Mouse (Mus musculus) E14TG2a.4 (cell line): ENCODE measurements at regions not wholly inside any gene's neighbourhood (a gene's known extent, or its start where the extent isn't known, plus 50 kb on each side); places are given as distances from the start of the nearest gene placed in this dataset.

Experiments used
- H3K27me3 ChIP-seq: 2 replicates; pipeline ENCODE4 v1.6.1; 2014; ENCODE audit warnings: low read length, control low read depth; ENCODE audit not compliant: insufficient read depth
- H3K36me3 ChIP-seq: 2 replicates; pipeline ENCODE4 v1.6.1; 2014; ENCODE audit warnings: low read length, control low read depth; ENCODE audit not compliant: insufficient read depth
- H3K4me1 ChIP-seq: replicated peaks from 2 replicates; pipeline ENCODE4 v1.6.1; 2014; ENCODE audit warnings: low read depth, low read length, control low read depth
- H3K4me3 ChIP-seq: replicated peaks from 2 replicates; pipeline ENCODE4 v1.5.1; 2014; ENCODE audit warnings: mild to moderate bottlenecking, low read length
- H3K9me3 ChIP-seq: 2 replicates; pipeline ENCODE4 v1.6.1; 2014; ENCODE audit warnings: low read length, control low read depth
- CTCF ChIP-seq: conservative IDR thresholded peaks from 2 replicates; pipeline ENCODE4 v1.5.1; 2014; ENCODE audit warnings: low read length
- NANOG ChIP-seq: IDR thresholded peaks from 2 replicates; pipeline ENCODE4 v1.6.1; 2014; ENCODE audit warnings: borderline replicate concordance, low read length, mixed read lengths
- POU5F1 ChIP-seq: IDR thresholded peaks from 2 replicates; pipeline ENCODE4 v1.6.1; 2014; ENCODE audit warnings: low read length, borderline replicate concordance

GRCm38 (mm10) chr4:47713387-47713786 lies 238.9 kb downstream of the Sec61b start:
- TF ChIP-seq NANOG (no peak), CTCF (no peak), POU5F1 (no peak)
- no peaks in the 10 kb centered on the region for H3K9me3 ChIP-seq
- H3K4me3 ChIP-seq: no peak overlapping the region
- no peaks in the 10 kb centered on the region for H3K27me3 ChIP-seq
- H3K4me1 ChIP-seq: no peaks in the 10 kb centered on the region
- no peaks in the 10 kb centered on the region for H3K36me3 ChIP-seq

DNA sequence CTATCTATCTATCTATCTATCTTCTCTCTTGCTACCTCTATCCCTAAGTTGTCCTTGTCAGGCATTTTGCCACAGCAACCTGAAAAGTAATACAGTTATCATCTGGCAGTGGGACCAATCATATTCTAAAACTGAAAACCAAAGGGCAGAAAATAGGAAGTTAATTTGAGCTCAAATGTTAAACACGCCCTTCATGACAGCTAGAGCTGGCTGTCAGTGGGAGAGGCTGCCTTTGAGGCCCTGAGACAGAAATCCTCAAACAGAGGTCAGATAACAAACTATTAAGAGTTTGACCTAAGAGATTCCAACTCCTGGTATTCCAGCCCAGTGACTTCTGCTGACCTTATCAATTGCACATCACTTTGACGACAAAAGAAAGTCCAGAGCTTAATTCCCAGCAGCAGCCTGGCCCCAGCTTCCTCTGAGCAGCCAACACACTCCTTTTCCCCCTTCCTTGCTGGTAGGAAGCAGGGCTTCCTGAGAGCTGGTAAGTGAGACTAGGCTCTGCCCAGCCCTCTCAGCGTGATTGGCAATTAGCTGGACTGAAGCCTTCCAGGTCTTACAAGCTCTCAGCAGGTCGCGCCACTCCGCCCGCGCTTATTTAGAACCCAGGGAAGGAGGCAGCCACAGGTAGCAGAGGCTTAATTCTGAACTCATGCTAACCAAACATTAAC lies 250.0 kb downstream of the Sec61b start:
- no peaks in the 10 kb centered on the region for H3K36me3 ChIP-seq
- TF ChIP-seq CTCF (no peak), POU5F1 (no peak), NANOG (no peak)
- peaks cover 36% of the 10 kb centered on the region for H3K4me1 ChIP-seq

GRCm38 (mm10) chr4:47725005-47725340 lies 250.5 kb downstream of the Sec61b start:
- no peak for TF ChIP-seq NANOG
- no peak for TF ChIP-seq CTCF
- no peak for TF ChIP-seq POU5F1
- no peaks in the 10 kb centered on the region for H3K36me3 ChIP-seq
- no peak overlapping the region; the same call in 1 of the 2 replicates for H3K4me3 ChIP-seq
- H3K4me1 ChIP-seq: peaks cover 36% of the 10 kb centered on the region
- H3K27me3 ChIP-seq: peaks cover 51% of the 10 kb centered on the region
- H3K9me3 ChIP-seq: peaks cover 7% of the 10 kb centered on the region; the same call in 1 of the 2 replicates

More for the DNA sequence above, 250.0 kb downstream of the Sec61b start:
- no peak overlapping the region; the same call in 1 of the 2 replicates for H3K4me3 ChIP-seq
- peaks cover 7% of the 10 kb centered on the region; the same call in 1 of the 2 replicates for H3K9me3 ChIP-seq
- peaks cover 48% of the 10 kb centered on the region for H3K27me3 ChIP-seq

- Histone ChIP-seq H3K4me3 (no peak overlapping the region), H3K36me3 (no peaks in the 10 kb centered on the region)
- TF ChIP-seq CTCF: no peak
- TF ChIP-seq NANOG: no peak
- TF ChIP-seq POU5F1: no peak
Measured at GRCm38 (mm10) chr4:47746498-47747190, 272.2 kb downstream of the Sec61b start.

GRCm38 (mm10) chr4:47772230-47772920 lies 272.6 kb upstream of the Nr4a3 start:
- H3K4me1 ChIP-seq: no peaks in the 10 kb centered on the region
- no peak overlapping the region for H3K4me3 ChIP-seq
- no peak for TF ChIP-seq POU5F1
- no peaks in the 10 kb centered on the region for H3K9me3 ChIP-seq
- H3K27me3 ChIP-seq: no peaks in the 10 kb centered on the region
- no peaks in the 10 kb centered on the region for H3K36me3 ChIP-seq

More at GRCm38 (mm10) chr4:47746498-47747190, 272.2 kb downstream of the Sec61b start:
- H3K27me3 ChIP-seq: no peaks in the 10 kb centered on the region
- no peaks in the 10 kb centered on the region for H3K4me1 ChIP-seq
- H3K9me3 ChIP-seq: peaks cover 7% of the 10 kb centered on the region

- TF ChIP-seq CTCF (no peak), POU5F1 (no peak), NANOG (no peak)
- Histone ChIP-seq H3K36me3 (no peaks in the 10 kb centered on the region), H3K4me3 (no peak overlapping the region), H3K9me3 (no peaks in the 10 kb centered on the region), H3K27me3 (no peaks in the 10 kb centered on the region), H3K4me1 (no peaks in the 10 kb centered on the region)
Measured at GRCm38 (mm10) chr4:47774664-47775063, 270.3 kb upstream of the Nr4a3 start.

- Histone ChIP-seq H3K4me1 (no peaks in the 10 kb centered on the region), H3K9me3 (peaks cover 3% of the 10 kb centered on the region; the same call in 1 of the 2 replicates), H3K36me3 (no peaks in the 10 kb centered on the region), H3K4me3 (no peak overlapping the region), H3K27me3 (no peaks in the 10 kb centered on the region)
- TF ChIP-seq POU5F1 (no peak), NANOG (no peak), CTCF (no peak)
Measured at GRCm38 (mm10) chr4:47781039-47781438, 263.9 kb upstream of the Nr4a3 start.

DNA sequence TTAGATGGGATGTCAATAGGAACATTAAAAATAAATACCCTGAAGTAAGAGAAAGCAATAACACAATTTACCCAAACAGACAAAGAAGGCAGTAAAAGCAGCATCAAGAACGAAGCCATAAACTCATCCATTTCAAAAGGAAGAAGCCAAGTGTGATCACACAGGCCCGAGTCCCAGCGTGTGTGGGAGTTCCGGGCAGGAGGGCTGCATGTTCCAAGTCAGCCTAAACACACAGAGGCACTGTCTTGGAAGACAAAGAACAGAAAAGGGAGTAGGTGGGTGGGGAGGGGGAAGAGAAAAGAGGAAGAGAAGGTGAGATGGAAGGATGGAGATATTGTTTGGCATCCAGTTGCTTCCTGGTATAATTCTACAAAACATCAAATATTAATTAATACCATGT lies 248.0 kb upstream of the Nr4a3 start:
- Histone ChIP-seq H3K27me3 (no peaks in the 10 kb centered on the region), H3K9me3 (peaks cover 33% of the 10 kb centered on the region; the same call in 1 of the 2 replicates), H3K36me3 (no peaks in the 10 kb centered on the region), H3K4me1 (no peaks in the 10 kb centered on the region), H3K4me3 (no peak overlapping the region)
- TF ChIP-seq NANOG: no peak
